Mouse (Mus musculus) heart, adult 2 months (tissue): Measurements from ENCODE around the gene Ninj1. TPM values are rescaled to one million over a fixed set of nuclear protein-coding genes. Genes with fewer than 3 reads are reported as not detected.

Experiments
- DNase-seq, 2 experiments: peaks; one replicate each; pipeline ENCODE4 v3.0.0; 2021
- H3K27ac ChIP-seq: fragments of 200-600 bp; 2 replicates; pipeline ENCODE4 v1.8.1; 2022
- H3K27me3 ChIP-seq: fragments of 200-500 bp; 2 replicates; pipeline ENCODE4 v1.6.1; 2012; ENCODE audit warnings: mild to moderate bottlenecking, low read length, inconsistent platforms, mixed read lengths; ENCODE audit not compliant: control insufficient read depth, insufficient read depth
- H3K36me3 ChIP-seq: fragments of 200-500 bp; 2 replicates; pipeline ENCODE4 v1.6.1; 2012; ENCODE audit warnings: low read length, inconsistent platforms; ENCODE audit not compliant: control insufficient read depth, insufficient read depth
- H3K4me1 ChIP-seq: fragments of 200-500 bp; 2 replicates; pipeline ENCODE4 v1.6.1; 2011; ENCODE audit warnings: low read length; ENCODE audit not compliant: control insufficient read depth, insufficient read depth
- H3K4me3 ChIP-seq: fragments of 200-600 bp; 2 replicates; pipeline ENCODE4 v1.8.1; 2022
- H3K79me2 ChIP-seq: fragments of 200-500 bp; replicated peaks from 2 replicates; pipeline ENCODE4 v1.6.1; 2012; ENCODE audit warnings: mild to moderate bottlenecking, inconsistent platforms, low read length, moderate library complexity, mixed read lengths; ENCODE audit not compliant: control insufficient read depth, insufficient read depth
- H3K9ac ChIP-seq: fragments of 200-500 bp; 2 replicates; pipeline ENCODE4 v1.6.1; 2012; ENCODE audit warnings: low read depth, mild to moderate bottlenecking, control low read depth, inconsistent platforms, low read length, mixed read lengths
- CTCF ChIP-seq: fragments of 200-600 bp; IDR thresholded peaks from 2 replicates; pipeline ENCODE4 v1.8.1; 2022; ENCODE audit warnings: antibody characterized with exemption, mild to moderate bottlenecking, moderate library complexity
- EP300 ChIP-seq: fragments of 200-500 bp; IDR thresholded peaks from 2 replicates; pipeline ENCODE4 v1.6.1; 2011; ENCODE audit warnings: low read depth, low read length, control low read depth; ENCODE audit not compliant: insufficient read depth
- POLR2A ChIP-seq: fragments of 200-500 bp; IDR thresholded peaks from 2 replicates; pipeline ENCODE4 v1.6.1; 2011; ENCODE audit warnings: mild to moderate bottlenecking, low read depth, low read length, control low read depth; ENCODE audit not compliant: insufficient read depth
- WGBS: fragments of 180-500 bp; shearing (Covaris S2); methylation state at CpG from one replicate; pipeline ENCODE4 v1.1.7; 2018; 5-methylcytosine and 5-hydroxymethylcytosine counted together
- intact Hi-C: fragments of 180-260 bp; cut with DNase I; formaldehyde crosslinking; loops from one replicate; pipeline ENCODE4 v1.15.1; 2025
- polyA plus RNA-seq: library from polyadenylated mRNA; depleted of rRNA; stranded (reverse); fragments of >200 nt; gene quantifications from 2 replicates; pipeline ENCODE4 v1.2.3, GENCODE M21; 2012
- total RNA-seq, 2 experiments: library from RNA; stranded (reverse); gene quantifications; 2 replicates each; pipeline ENCODE4 v1.2.3; 2021

The Ninj1 gene
- total and polyA plus RNA-seq, 3 experiments: 108 to 220 (median 152) TPM

GRCm38 (mm10) chr13:49213531-49213932 is 26.2 kb downstream of the Ninj1 start:
- WGBS: 23% methylated on average over 4 of the region's 4 CpGs
- peak; percentile 57 to 71 for DNase-seq
- peaks cover 2% of the 10 kb centered on the region; the same call in 1 of the 2 replicates for H3K79me2 ChIP-seq
- H3K9ac ChIP-seq: peak overlapping the region; percentile 53; the same call in 1 of the 2 replicates
- H3K4me3 ChIP-seq: peak overlapping the region; percentile 26; the same call in 1 of the 2 replicates
- H3K27ac ChIP-seq: peak overlapping the region; percentile 62
- no peaks in the 10 kb centered on the region for H3K36me3 ChIP-seq
- no peaks in the 10 kb centered on the region for H3K27me3 ChIP-seq
- intact Hi-C loops: loop anchor here (10.0 kb wide), 1 partner anchor 171 kb away; no protein-coding TSS in a partner anchor
- TF ChIP-seq POLR2A (0 out of 2 replicates have a peak, but pooled peaks have one; percentile 16), EP300 (no peak)
- peaks cover 19% of the 10 kb centered on the region for H3K4me1 ChIP-seq

- intact Hi-C loops: loop anchor here (10.0 kb wide), 1 partner anchor 170 kb away; no protein-coding TSS in a partner anchor
- peak overlapping the region; percentile 19 for H3K9ac ChIP-seq
- H3K4me3 ChIP-seq: peak overlapping the region; percentile 87
- H3K27me3 ChIP-seq: no peaks in the 10 kb centered on the region
- H3K79me2 ChIP-seq: peaks cover 2% of the 10 kb centered on the region; the same call in 1 of the 2 replicates
- peaks cover 19% of the 10 kb centered on the region for H3K4me1 ChIP-seq
- no peak for TF ChIP-seq CTCF
- TF ChIP-seq EP300: no peak
- no peak for TF ChIP-seq POLR2A
- DNase-seq: no peak
- peak overlapping the region; percentile 97 for H3K27ac ChIP-seq
- 58% methylated on average over 3 of the region's 3 CpGs for WGBS
- H3K36me3 ChIP-seq: no peaks in the 10 kb centered on the region
These were observed 27.2 kb downstream of the Ninj1 start for GRCm38 (mm10) chr13:49214454-49214853.

- WGBS: 8% methylated on average over 5 of the region's 5 CpGs
- H3K79me2 ChIP-seq: peaks cover 2% of the 10 kb centered on the region; the same call in 1 of the 2 replicates
- H3K27me3 ChIP-seq: no peaks in the 10 kb centered on the region
- H3K36me3 ChIP-seq: no peaks in the 10 kb centered on the region
- H3K9ac ChIP-seq: peak overlapping the region; percentile 81
- H3K4me1 ChIP-seq: peaks cover 18% of the 10 kb centered on the region
- intact Hi-C loops: loop anchor here (5.0 to 10.0 kb wide), 2 partner anchors 170 to 437 kb away; partner anchors contain the start of genes Cenpp and Nol8
- no peak for DNase-seq
- peak overlapping the region; percentile 97 for H3K27ac ChIP-seq
- H3K4me3 ChIP-seq: peak overlapping the region; percentile 87
- TF ChIP-seq EP300: no peak
- no peak for TF ChIP-seq CTCF
- TF ChIP-seq POLR2A: no peak
These were observed 27.8 kb downstream of the Ninj1 start for GRCm38 (mm10) chr13:49215128-49215503.

- Histone ChIP-seq H3K36me3 (no peaks in the 10 kb centered on the region), H3K4me3 (peak within 1 kb of the TSS; percentile 87), H3K79me2 (peaks cover 2% of the 10 kb centered on the region; the same call in 1 of the 2 replicates), H3K9ac (peak within 1 kb of the TSS; percentile 81), H3K27ac (peak within 1 kb of the TSS; percentile 97), H3K27me3 (no peaks in the 10 kb centered on the region), H3K4me1 (peaks cover 18% of the 10 kb centered on the region)
- TF ChIP-seq POLR2A: peak; percentile 81; the same call in 1 of the 2 replicates
- no peak for TF ChIP-seq CTCF
- TF ChIP-seq EP300: 0 out of 2 replicates have a peak, but pooled peaks have one; percentile 4
- DNase-seq: peak; percentile 98
- under 1% methylated on average over 78 of the region's 78 CpGs for WGBS
- intact Hi-C loops: loop anchor here (5.0 to 10.0 kb wide), 2 partner anchors 169 to 437 kb away; partner anchors contain the start of genes Cenpp and Nol8
These were observed 28.4 kb downstream of the Ninj1 start, which contains the start of gene Card19 for GRCm38 (mm10) chr13:49215504-49216219. Gene Card19, minus strand, starts transcription at chr13:49216037.

GRCm38 (mm10) chr13:49216220-49216552 is 28.9 kb downstream of the Ninj1 start:
- TF ChIP-seq CTCF (no peak), EP300 (no peak), POLR2A (no peak; the same call in 1 of the 2 replicates)
- H3K9ac ChIP-seq: peak overlapping the region; percentile 63
- WGBS: 6% methylated on average over 17 of the region's 17 CpGs
- H3K4me1 ChIP-seq: peaks cover 18% of the 10 kb centered on the region
- H3K79me2 ChIP-seq: no peaks in the 10 kb centered on the region
- intact Hi-C loops: loop anchor here (5.0 to 10.0 kb wide), 2 partner anchors 169 to 436 kb away; partner anchors contain the start of genes Cenpp and Nol8
- H3K36me3 ChIP-seq: no peaks in the 10 kb centered on the region
- no peaks in the 10 kb centered on the region for H3K27me3 ChIP-seq
- DNase-seq: no peak
- H3K4me3 ChIP-seq: peak overlapping the region; percentile 87
- peak overlapping the region; percentile 97 for H3K27ac ChIP-seq
